Mouse (Mus musculus): ENCODE measurements around the gene Dpysl5. TPM values are rescaled to one million over a fixed set of nuclear protein-coding genes. Genes with fewer than 3 reads are reported as not detected.

The Dpysl5 gene
- polyA plus RNA-seq, 1 experiment from 2014 or later: 2.2 TPM

DNA sequence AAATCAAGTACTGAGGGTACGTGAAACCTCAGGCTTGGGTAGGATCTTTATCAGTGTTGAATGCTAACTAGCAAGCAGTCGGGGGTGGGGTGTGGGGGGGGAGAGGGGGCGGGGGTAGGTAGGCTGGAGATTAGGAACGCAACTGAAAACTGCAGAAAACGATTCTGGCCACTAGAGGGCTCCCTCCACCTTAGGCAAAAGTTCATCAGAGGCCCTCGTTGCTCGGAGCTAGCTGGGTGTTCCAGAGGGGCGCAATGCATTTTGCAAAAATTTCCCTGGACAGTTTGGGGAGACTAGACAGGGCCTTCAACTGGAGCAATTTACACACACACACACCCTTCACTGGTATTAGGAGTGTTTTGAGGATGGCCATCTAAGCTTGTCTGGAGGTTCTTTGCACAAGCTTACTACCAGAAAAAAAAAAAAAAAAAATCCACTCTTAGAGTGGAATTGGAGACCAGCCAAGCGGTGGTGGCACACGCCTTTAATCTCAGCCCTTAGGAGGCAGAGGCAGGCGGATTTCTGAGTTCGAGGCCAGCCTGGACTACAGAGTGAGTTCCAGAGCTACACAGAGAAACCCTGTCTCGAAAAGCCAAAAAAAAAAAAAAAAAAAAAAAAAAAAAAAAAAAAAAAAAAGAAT, 1.5 kb upstream of the Dpysl5 start:
- Histone ChIP-seq H3K27ac (no peak overlapping the region), H3K4me3 (no peak overlapping the region), H3K4me2 (no peak overlapping the region; the same call in 1 of the 2 replicates), H3K36me3 (no peaks in the 10 kb centered on the region), H3K27me3 (peaks cover 70% of the 10 kb centered on the region), H3K4me1 (replicated peaks) (peaks cover 30% of the 10 kb centered on the region), H3K9ac (no peak overlapping the region), H3K9me3 (replicated peaks) (no peaks in the 10 kb centered on the region)
- no peak for ATAC-seq (replicated peaks; ENCODE audit: insufficient number of reproducible peaks, insufficient read depth, low FRiP score, low read depth)
- WGBS: 9% methylated on average over 13 of the region's 13 CpGs

GRCm38 (mm10) chr5:30710486-30710885, 878 bp upstream of the Dpysl5 start:
- 0 out of 2 replicates have a peak overlapping the region, but pooled peaks have one; percentile 94 for H3K4me2 ChIP-seq
- 19% methylated on average over 8 of the region's 8 CpGs for WGBS

GRCm38 (mm10) chr5:30712002-30712390, 632 bp downstream of the Dpysl5 start:
- Histone ChIP-seq H3K4me1 (replicated peaks) (peaks cover 30% of the 10 kb centered on the region), H3K4me3 (peak overlapping the region; percentile 56), H3K9ac (peak overlapping the region; percentile 46), H3K27ac (no peak overlapping the region), H3K36me3 (no peaks in the 10 kb centered on the region), H3K9me3 (replicated peaks) (no peaks in the 10 kb centered on the region), H3K4me2 (peak overlapping the region; percentile 94), H3K27me3 (peaks cover 82% of the 10 kb centered on the region)
- ATAC-seq (replicated peaks; ENCODE audit: insufficient number of reproducible peaks, insufficient read depth, low FRiP score, low read depth): no peak
- WGBS: 0% methylated on average over 14 of the region's 14 CpGs

More at GRCm38 (mm10) chr5:30710486-30710885, 878 bp upstream of the Dpysl5 start:
- no peak for ATAC-seq (replicated peaks; ENCODE audit: insufficient number of reproducible peaks, insufficient read depth, low FRiP score, low read depth)
- Histone ChIP-seq H3K9ac (no peak overlapping the region), H3K27me3 (peaks cover 74% of the 10 kb centered on the region), H3K27ac (no peak overlapping the region), H3K9me3 (replicated peaks) (no peaks in the 10 kb centered on the region), H3K4me1 (replicated peaks) (peaks cover 30% of the 10 kb centered on the region), H3K36me3 (no peaks in the 10 kb centered on the region), H3K4me3 (no peak overlapping the region)

GRCm38 (mm10) chr5:30712441-30713298, 1.3 kb downstream of the Dpysl5 start:
- Histone ChIP-seq H3K27me3 (peaks cover 78% of the 10 kb centered on the region), H3K4me2 (peak overlapping the region; percentile 94), H3K4me3 (peak overlapping the region; percentile 56), H3K9me3 (replicated peaks) (no peaks in the 10 kb centered on the region), H3K27ac (no peak overlapping the region), H3K36me3 (no peaks in the 10 kb centered on the region), H3K9ac (peak overlapping the region; percentile 46), H3K4me1 (replicated peaks) (peaks cover 30% of the 10 kb centered on the region)
- ATAC-seq (replicated peaks; ENCODE audit: insufficient number of reproducible peaks, insufficient read depth, low FRiP score, low read depth): 0 out of 2 replicates have a peak, but pooled peaks have one; percentile 19
- under 1% methylated on average over 43 of the region's 43 CpGs for WGBS

- H3K27me3 ChIP-seq: peaks cover 72% of the 10 kb centered on the region
- peak overlapping the region; percentile 46 for H3K9ac ChIP-seq
- under 1% methylated on average over 20 of the region's 20 CpGs for WGBS
- peak overlapping the region; percentile 56 for H3K4me3 ChIP-seq
- no peaks in the 10 kb centered on the region for H3K9me3 ChIP-seq (replicated peaks)
- no peak for ATAC-seq (replicated peaks; ENCODE audit: insufficient number of reproducible peaks, insufficient read depth, low FRiP score, low read depth)
- no peaks in the 10 kb centered on the region for H3K36me3 ChIP-seq
- peak overlapping the region; percentile 94 for H3K4me2 ChIP-seq
- no peak overlapping the region for H3K27ac ChIP-seq
- peaks cover 30% of the 10 kb centered on the region for H3K4me1 ChIP-seq (replicated peaks)
Observed at GRCm38 (mm10) chr5:30713299-30713675, 1.9 kb downstream of the Dpysl5 start.

GRCm38 (mm10) chr5:30713691-30714090, 2.3 kb downstream of the Dpysl5 start:
- 20% methylated on average over 11 of the region's 11 CpGs for WGBS
- peaks cover 68% of the 10 kb centered on the region for H3K27me3 ChIP-seq

DNA sequence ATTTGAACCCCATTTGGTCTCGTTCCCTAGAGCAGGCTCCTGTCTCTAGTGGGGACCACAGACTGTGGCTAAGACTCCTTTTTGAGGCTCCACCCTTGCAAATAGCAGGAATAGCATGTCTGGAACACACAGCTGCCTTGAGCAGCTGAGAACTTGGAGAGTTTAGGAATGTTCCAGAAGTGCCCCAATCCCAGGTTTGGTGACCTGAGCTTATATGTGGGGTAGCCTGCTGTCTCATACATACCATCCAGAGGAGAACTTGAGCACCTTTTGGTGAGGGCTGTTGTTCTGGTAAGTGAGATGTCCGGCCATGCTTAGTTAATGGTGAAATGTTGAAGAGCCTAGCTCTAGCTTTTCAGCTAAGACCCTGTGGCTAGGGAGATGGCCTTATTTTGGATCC, 4.9 kb downstream of the Dpysl5 start:
- H3K4me3 ChIP-seq: no peak overlapping the region
- H3K4me2 ChIP-seq: no peak overlapping the region
- peaks cover 22% of the 10 kb centered on the region for H3K4me1 ChIP-seq (replicated peaks)
- no peak overlapping the region for H3K9ac ChIP-seq
- no peak for ATAC-seq (replicated peaks; ENCODE audit: insufficient number of reproducible peaks, insufficient read depth, low FRiP score, low read depth)
- H3K36me3 ChIP-seq: no peaks in the 10 kb centered on the region
- no peak overlapping the region for H3K27ac ChIP-seq
- 85% methylated on average over 2 of the region's 2 CpGs for WGBS
- peaks cover 49% of the 10 kb centered on the region for H3K27me3 ChIP-seq
- H3K9me3 ChIP-seq (replicated peaks): no peaks in the 10 kb centered on the region

More at GRCm38 (mm10) chr5:30713691-30714090, 2.3 kb downstream of the Dpysl5 start:
- Histone ChIP-seq H3K36me3 (no peaks in the 10 kb centered on the region), H3K4me2 (peak overlapping the region; percentile 94), H3K4me3 (peak overlapping the region; percentile 56), H3K4me1 (replicated peaks) (peaks cover 30% of the 10 kb centered on the region), H3K27ac (no peak overlapping the region), H3K9ac (0 out of 2 replicates have a peak overlapping the region, but pooled peaks have one; percentile 46), H3K9me3 (replicated peaks) (no peaks in the 10 kb centered on the region)
- no peak for ATAC-seq (replicated peaks; ENCODE audit: insufficient number of reproducible peaks, insufficient read depth, low FRiP score, low read depth)

GRCm38 (mm10) chr5:30717506-30717905, 6.1 kb downstream of the Dpysl5 start:
- 75% methylated on average over 4 of the region's 4 CpGs for WGBS
- Histone ChIP-seq H3K9me3 (replicated peaks) (no peaks in the 10 kb centered on the region), H3K27ac (no peak overlapping the region), H3K4me3 (no peak overlapping the region), H3K9ac (no peak overlapping the region), H3K4me2 (no peak overlapping the region), H3K4me1 (replicated peaks) (peaks cover 10% of the 10 kb centered on the region), H3K27me3 (peaks cover 38% of the 10 kb centered on the region), H3K36me3 (no peaks in the 10 kb centered on the region)
- ATAC-seq (replicated peaks; ENCODE audit: insufficient number of reproducible peaks, insufficient read depth, low FRiP score, low read depth): no peak

- Histone ChIP-seq H3K4me3 (no peak overlapping the region), H3K4me1 (replicated peaks) (peaks cover 4% of the 10 kb centered on the region), H3K9ac (no peak overlapping the region), H3K4me2 (no peak overlapping the region), H3K27ac (no peak overlapping the region), H3K36me3 (no peaks in the 10 kb centered on the region), H3K27me3 (peaks cover 31% of the 10 kb centered on the region), H3K9me3 (replicated peaks) (no peaks in the 10 kb centered on the region)
- 72% methylated on average over 10 of the region's 10 CpGs for WGBS
- ATAC-seq (replicated peaks; ENCODE audit: insufficient number of reproducible peaks, insufficient read depth, low FRiP score, low read depth): no peak
Observed at GRCm38 (mm10) chr5:30717991-30718703, 6.8 kb downstream of the Dpysl5 start.

GRCm38 (mm10) chr5:30721935-30722334, 10.6 kb downstream of the Dpysl5 start:
- no peak overlapping the region for H3K4me2 ChIP-seq
- no peaks in the 10 kb centered on the region for H3K9me3 ChIP-seq (replicated peaks)
- 84% methylated on average over 8 of the region's 8 CpGs for WGBS

DNA sequence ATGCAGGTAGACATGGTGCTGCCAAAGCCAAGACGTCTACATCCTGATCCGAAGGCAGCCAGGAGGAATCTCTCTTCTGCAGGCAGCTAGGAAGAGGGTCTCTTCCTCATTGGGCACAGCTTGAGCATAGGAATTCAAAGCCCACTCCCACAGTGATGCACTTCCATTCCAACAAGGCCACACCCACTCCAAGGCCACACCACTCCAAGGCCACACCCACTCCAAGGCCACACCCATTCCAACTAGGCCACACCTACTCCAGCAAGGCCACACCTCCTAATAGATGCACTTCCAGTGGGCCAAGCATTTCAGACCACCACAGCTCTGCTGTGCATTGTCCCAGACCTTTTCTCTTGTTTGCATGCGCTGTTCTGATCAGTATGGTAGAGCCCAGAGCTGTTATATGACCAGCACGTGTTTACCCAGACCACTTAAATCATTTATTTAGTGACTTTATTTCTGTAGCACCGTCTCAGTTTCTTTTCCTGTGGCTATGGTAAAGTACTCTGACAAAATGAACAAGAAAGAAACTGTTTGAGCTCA, 14.9 kb downstream of the Dpysl5 start:
- Histone ChIP-seq H3K4me1 (replicated peaks) (peaks cover 4% of the 10 kb centered on the region; the same call in 1 of the 2 replicates), H3K9ac (no peak overlapping the region), H3K36me3 (no peaks in the 10 kb centered on the region), H3K9me3 (replicated peaks) (no peaks in the 10 kb centered on the region), H3K4me2 (no peak overlapping the region), H3K27me3 (no peaks in the 10 kb centered on the region), H3K4me3 (no peak overlapping the region), H3K27ac (no peak overlapping the region)
- ATAC-seq (replicated peaks; ENCODE audit: insufficient number of reproducible peaks, insufficient read depth, low FRiP score, low read depth): no peak
- 87% methylated on average over 5 of the region's 5 CpGs for WGBS

More at GRCm38 (mm10) chr5:30721935-30722334, 10.6 kb downstream of the Dpysl5 start:
- no peaks in the 10 kb centered on the region for H3K27me3 ChIP-seq
- H3K36me3 ChIP-seq: no peaks in the 10 kb centered on the region
- no peak overlapping the region for H3K4me3 ChIP-seq
- ATAC-seq (replicated peaks; ENCODE audit: insufficient number of reproducible peaks, insufficient read depth, low FRiP score, low read depth): no peak
- H3K27ac ChIP-seq: no peak overlapping the region
- no peaks in the 10 kb centered on the region for H3K4me1 ChIP-seq (replicated peaks)
- H3K9ac ChIP-seq: no peak overlapping the region
